23 mouse cellular contexts compared by ENCODE assay signal in the genomic region with DNA sequence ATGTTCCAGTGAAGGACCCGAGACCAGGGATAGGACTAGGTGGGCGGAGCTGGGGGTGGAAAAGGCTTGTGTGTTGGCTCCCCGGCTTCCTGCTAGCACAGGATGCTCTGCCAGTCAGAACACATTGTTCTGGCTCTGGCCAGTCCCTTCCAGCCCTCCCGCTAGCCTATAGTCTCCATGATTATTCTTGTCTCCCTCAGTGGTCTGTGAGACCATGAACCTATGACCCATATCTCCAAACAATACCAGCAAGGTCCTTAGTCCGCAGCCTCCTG. TPM values are rescaled to one million over a fixed set of nuclear protein-coding genes. Genes with fewer than 3 reads are reported as not detected.
DNase-seq lines count a peak whose midpoint lies in the region; ATAC-seq and TF ChIP-seq lines count a peak whose summit lies in the region.
"Had no signal": no experiment of that assay in that cellular context is flagged by ENCODE, and none has a peak within 500 bp of the region (broad histone marks: within the 10 kb centered on the region; RNA-seq: fewer than 3 reads in every experiment).

No protein-coding gene starts in this region.

- no peak overlapping the region for H3K4me2 ChIP-seq in lung, postnatal 0 days (replicated peaks; ENCODE audit: low read depth, low read length)
- H3K4me2 ChIP-seq: midbrain, embryonic 11.5 days had no signal

- TF ChIP-seq CTCF in lung, postnatal 0 days (IDR thresholded peaks at IDR 0.05): no peak

- ATAC-seq in lung, postnatal 0 days: peak; percentile 69
- ATAC-seq: forebrain, embryonic 13.5 days; intestine, embryonic 15.5 days had no signal

- H3K27ac ChIP-seq in heart, embryonic 10.5 days: 0 out of 2 replicates have a peak overlapping the region, but pooled peaks have one; percentile 3
- no peak overlapping the region for H3K27ac ChIP-seq in lung, postnatal 0 days (ENCODE audit: low read length)
- H3K27ac ChIP-seq: embryonic facial prominence, embryonic 12.5 days; forebrain, embryonic 13.5 days; heart, adult 2 months; heart, embryonic 15.5 days; hindbrain, embryonic 15.5 days; intestine, embryonic 15.5 days; kidney, postnatal 0 days; liver, embryonic 14.5 days; macrophage; stomach, postnatal 0 days had no signal

- H3K27me3 ChIP-seq in heart, embryonic 10.5 days (ENCODE audit: insufficient read depth, poor library complexity, severe bottlenecking): peaks cover 80% of the 10 kb centered on the region
- peaks cover 5% of the 10 kb centered on the region; the same call in 1 of the 2 replicates for H3K27me3 ChIP-seq in lung, postnatal 0 days (replicated peaks; ENCODE audit: insufficient read depth, low read length)
- H3K27me3 ChIP-seq: hindbrain, embryonic 15.5 days had no signal

- no peak overlapping the region for H3K9ac ChIP-seq in lung, postnatal 0 days (replicated peaks; ENCODE audit: low read depth)
- H3K9ac ChIP-seq: embryonic facial prominence, embryonic 12.5 days; forebrain, embryonic 13.5 days; heart, embryonic 15.5 days; hindbrain, embryonic 15.5 days; intestine, embryonic 15.5 days; liver, embryonic 14.5 days had no signal

- H3K4me1 ChIP-seq in heart, embryonic 10.5 days: peaks cover 25% of the 10 kb centered on the region
- no peaks in the 10 kb centered on the region for H3K4me1 ChIP-seq in lung, postnatal 0 days (ENCODE audit: insufficient read depth, low read depth, low read length)

- no peaks in the 10 kb centered on the region for H3K9me3 ChIP-seq in heart, embryonic 10.5 days
- H3K9me3 ChIP-seq in lung, postnatal 0 days (ENCODE audit: low read length): no peaks in the 10 kb centered on the region
- H3K9me3 ChIP-seq: embryonic facial prominence, embryonic 12.5 days; forebrain, embryonic 13.5 days; heart, embryonic 15.5 days; hindbrain, embryonic 15.5 days; intestine, embryonic 15.5 days had no signal

- DNase-seq in heart, embryonic 10.5 days (ENCODE audit: low spot score): no peak
- DNase-seq in heart, adult 18-20 months: no peak
- DNase-seq in left cerebral cortex, postnatal 36 days (ENCODE audit: low spot score in 2 of 2): peak; percentile 43 to 44
- DNase-seq in left cerebral cortex, adult 8-10 months (ENCODE audit: low spot score in 2 of 2): no peak
- DNase-seq in lung, postnatal 0 days (ENCODE audit: low spot score): peak; percentile 27
- peak; percentile 57 for DNase-seq in testis, postnatal 10 days (ENCODE audit: low spot score)
- no peak for DNase-seq in spleen, postnatal 10 days (ENCODE audit: low spot score in 2 of 2)
- DNase-seq: cerebellum, postnatal 10 days; gastrocnemius, postnatal 14 days; heart, adult 2 months; heart, postnatal 4 days; thymus, postnatal 25 days had no signal

- intact Hi-C loops in left cerebral cortex, postnatal 36 days (cut with DNase I): no loop called here

- 60% methylated on average over 5 of the region's 5 CpGs for WGBS in heart, embryonic 10.5 days
- WGBS in lung, postnatal 0 days: 44% methylated on average over 5 of the region's 5 CpGs

- no peaks in the 10 kb centered on the region for H3K36me3 ChIP-seq in heart, embryonic 10.5 days
- no peaks in the 10 kb centered on the region for H3K36me3 ChIP-seq in lung, postnatal 0 days (ENCODE audit: insufficient read depth, low read length)
- H3K36me3 ChIP-seq: embryonic facial prominence, embryonic 12.5 days; heart, embryonic 15.5 days; hindbrain, embryonic 15.5 days; intestine, embryonic 15.5 days had no signal

- TF ChIP-seq EP300 in lung, postnatal 0 days (IDR thresholded peaks at IDR 0.05): 0 out of 2 replicates have a peak, but pooled peaks have one; percentile 36

- H3K4me3 ChIP-seq in heart, embryonic 10.5 days: no peak overlapping the region
- no peak overlapping the region for H3K4me3 ChIP-seq in lung, postnatal 0 days (ENCODE audit: low read depth, low read length)
- H3K4me3 ChIP-seq: embryonic facial prominence, embryonic 12.5 days; erythroblast, embryonic 14.5 days; forebrain, embryonic 13.5 days; heart, adult 2 months; heart, embryonic 15.5 days; hindbrain, embryonic 15.5 days; intestine, embryonic 15.5 days had no signal

RNA-seq across cellular contexts. Expression of a gene that starts 27.5 kb away (rescaled TPM):
- 5.1 and 7.8 TPM in 2 replicates for polyA plus RNA-seq in heart, embryonic 10.5 days (2016; fragmentation: Nextera tagmentation; extraction: Ambion mirVana)
- total RNA-seq in heart, adult 18-20 months (2021): 1 to 10 TPM; 4.2 to 5.1 TPM
- total RNA-seq in left cerebral cortex, postnatal 36 days (2021): 10 to 100 TPM; 10.8 to 11.1 TPM
- 10 to 100 TPM; 12.6 to 18.2 (median 15.3) TPM for total RNA-seq in left cerebral cortex, adult 8-10 months (2022)
- polyA plus RNA-seq in lung, postnatal 0 days (2015; fragmentation: Nextera tagmentation; extraction: Ambion mirVana): 4.7 and 4.9 TPM in 2 replicates

Comparison
In these comparisons a context has a peak if more than half of its experiments do, and no peak if none do; other contexts are left out.
1. DNase-seq: peak in left cerebral cortex, postnatal 36 days (2 of 2), lung, postnatal 0 days (single experiment) and testis, postnatal 10 days (single experiment); none in heart, embryonic 10.5 days (single experiment), heart, adult 18-20 months (0 of 2), left cerebral cortex, adult 8-10 months (0 of 2) and spleen, postnatal 10 days (0 of 2).